Mouse (Mus musculus) spleen, adult 2 months (tissue): ENCODE results near the gene Moap1. TPM values are rescaled to one million over a fixed set of nuclear protein-coding genes. Genes with fewer than 3 reads are reported as not detected.

Experiments
- DNase-seq, 2 experiments: peaks; one replicate each; pipeline versions ENCODE4 v3.0.0 to v3.0.0-alpha.2; 2012 to 2021; ENCODE audit warnings: low spot score in 2 of 2, low read depth in 1 of 2
- H3K27ac ChIP-seq: fragments of 200-500 bp; 2 replicates; pipeline ENCODE4 v1.5.1; 2012; ENCODE audit warnings: low read length, inconsistent platforms; ENCODE audit not compliant: insufficient read depth
- H3K27me3 ChIP-seq: fragments of 200-500 bp; 2 replicates; pipeline ENCODE4 v1.6.1; 2012; ENCODE audit warnings: mild to moderate bottlenecking, moderate library complexity, low read length, inconsistent platforms; ENCODE audit not compliant: control insufficient read depth, insufficient read depth
- H3K36me3 ChIP-seq: fragments of 200-500 bp; 2 replicates; pipeline ENCODE4 v1.6.1; 2012; ENCODE audit warnings: mild to moderate bottlenecking, low read length, inconsistent platforms; ENCODE audit not compliant: control insufficient read depth, insufficient read depth
- H3K4me1 ChIP-seq: fragments of 200-500 bp; 2 replicates; pipeline ENCODE4 v1.6.1; 2011; ENCODE audit warnings: inconsistent platforms; ENCODE audit not compliant: control insufficient read depth, insufficient read depth, insufficient read length
- H3K4me3 ChIP-seq: fragments of 200-500 bp; 2 replicates; pipeline ENCODE4 v1.5.1; 2011; ENCODE audit warnings: mild to moderate bottlenecking, inconsistent platforms; ENCODE audit not compliant: insufficient read depth, insufficient read length; ENCODE audit errors: extremely low read depth
- CTCF ChIP-seq: fragments of 200-500 bp; IDR thresholded peaks from 2 replicates; pipeline ENCODE4 v1.5.1; 2011; ENCODE audit warnings: mild to moderate bottlenecking, inconsistent platforms; ENCODE audit not compliant: insufficient read depth, insufficient read length, insufficient replicate concordance; ENCODE audit errors: extremely low read depth
- POLR2A ChIP-seq: fragments of 200-500 bp; IDR thresholded peaks from 2 replicates; pipeline ENCODE4 v1.6.1; 2011; ENCODE audit warnings: low read depth, low read length, inconsistent platforms
- WGBS: fragments of 180-500 bp; shearing (Covaris S2); methylation state at CpG from one replicate; pipeline ENCODE4 v1.1.7; 2018; 5-methylcytosine and 5-hydroxymethylcytosine counted together
- polyA plus RNA-seq: library from polyadenylated mRNA; depleted of rRNA; stranded (reverse); fragments of >200 nt; gene quantifications from 2 replicates; pipeline ENCODE4 v1.2.3, GENCODE M21; 2012

Moap1 gene
- polyA plus RNA-seq, 1 experiment = 0.32 TPM

- Histone ChIP-seq H3K36me3 (peaks cover 11% of the 10 kb centered on the region), H3K4me3 (no peak overlapping the region)
- TF ChIP-seq CTCF = no peak
- no peak for TF ChIP-seq POLR2A
These were observed 34.7 kb upstream of the Moap1 start for GRCm38 (mm10) chr12:102778151-102778550.

DNA sequence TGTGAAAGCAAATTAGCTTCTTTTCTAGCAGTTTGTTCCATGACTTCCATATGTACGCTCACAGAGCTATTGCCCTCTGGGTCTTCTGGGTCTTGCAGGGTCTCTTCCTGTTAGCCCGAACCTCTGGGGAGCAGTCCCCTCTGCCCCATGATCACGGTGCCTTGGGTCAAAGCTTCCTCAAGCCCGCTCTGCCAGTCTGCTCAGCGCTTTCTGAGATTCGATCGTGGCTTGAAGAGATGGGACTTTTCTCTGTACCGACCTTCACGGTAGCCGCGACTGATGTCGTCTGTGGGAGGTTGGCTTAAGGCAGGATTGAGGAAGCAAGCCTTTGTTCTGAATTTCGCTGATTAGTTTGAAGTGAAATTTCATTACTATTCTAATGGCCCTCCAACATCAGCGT, 32.6 kb upstream of the Moap1 start:
- Histone ChIP-seq H3K27me3 (no peaks in the 10 kb centered on the region), H3K4me1 (no peaks in the 10 kb centered on the region), H3K4me3 (no peak overlapping the region), H3K27ac (no peak overlapping the region), H3K36me3 (peaks cover 22% of the 10 kb centered on the region)
- WGBS = 94% methylated on average over 14 of the region's 14 CpGs
- TF ChIP-seq CTCF (no peak), POLR2A (no peak)
- DNase-seq = no peak

More at GRCm38 (mm10) chr12:102778151-102778550, 34.7 kb upstream of the Moap1 start:
- Histone ChIP-seq H3K27ac (no peak overlapping the region), H3K4me1 (no peaks in the 10 kb centered on the region), H3K27me3 (no peaks in the 10 kb centered on the region)
- 95% methylated on average over 5 of the region's 5 CpGs for WGBS
- DNase-seq = no peak

- H3K27ac ChIP-seq = no peak overlapping the region
- no peak for TF ChIP-seq POLR2A
- 90% methylated on average over 5 of the region's 5 CpGs for WGBS
- no peaks in the 10 kb centered on the region for H3K27me3 ChIP-seq
- H3K4me1 ChIP-seq = no peaks in the 10 kb centered on the region
- DNase-seq = no peak
- H3K4me3 ChIP-seq = no peak overlapping the region
- H3K36me3 ChIP-seq = peaks cover 42% of the 10 kb centered on the region
These were observed 29.2 kb upstream of the Moap1 start for GRCm38 (mm10) chr12:102772676-102773075.

GRCm38 (mm10) chr12:102771601-102772000, 28.1 kb upstream of the Moap1 start:
- Histone ChIP-seq H3K4me3 (no peak overlapping the region), H3K27ac (no peak overlapping the region), H3K4me1 (no peaks in the 10 kb centered on the region), H3K27me3 (no peaks in the 10 kb centered on the region), H3K36me3 (peaks cover 45% of the 10 kb centered on the region)
- 95% methylated on average over 8 of the region's 8 CpGs for WGBS
- TF ChIP-seq POLR2A (no peak), CTCF (no peak)
- no peak for DNase-seq

GRCm38 (mm10) chr12:102769000-102769399, 25.5 kb upstream of the Moap1 start:
- Histone ChIP-seq H3K27ac (no peak overlapping the region), H3K4me1 (no peaks in the 10 kb centered on the region), H3K36me3 (peaks cover 46% of the 10 kb centered on the region), H3K4me3 (no peak overlapping the region), H3K27me3 (no peaks in the 10 kb centered on the region)
- no peak for DNase-seq
- WGBS = 94% methylated on average over 4 of the region's 4 CpGs
- no peak for TF ChIP-seq CTCF
- TF ChIP-seq POLR2A = no peak

GRCm38 (mm10) chr12:102763696-102764095, 20.2 kb upstream of the Moap1 start:
- Histone ChIP-seq H3K4me1 (peaks cover under 1% of the 10 kb centered on the region; the same call in 1 of the 2 replicates), H3K27ac (no peak overlapping the region), H3K4me3 (no peak overlapping the region), H3K36me3 (peaks cover 25% of the 10 kb centered on the region), H3K27me3 (no peaks in the 10 kb centered on the region)
- TF ChIP-seq POLR2A (no peak), CTCF (no peak)
- no peak for DNase-seq

- no peak overlapping the region for H3K27ac ChIP-seq
- H3K27me3 ChIP-seq = no peaks in the 10 kb centered on the region
- no peak for TF ChIP-seq CTCF
- no peak for TF ChIP-seq POLR2A
- H3K4me1 ChIP-seq = peaks cover 2% of the 10 kb centered on the region; the same call in 1 of the 2 replicates
- peaks cover 14% of the 10 kb centered on the region for H3K36me3 ChIP-seq
- DNase-seq = no peak
- WGBS = 85% methylated on average over 3 of the region's 3 CpGs
- no peak overlapping the region for H3K4me3 ChIP-seq
These were observed 18.2 kb upstream of the Moap1 start for GRCm38 (mm10) chr12:102761668-102762067.
